Mouse (Mus musculus): ENCODE data around the gene Rnf13. TPM values are rescaled to one million over a fixed set of nuclear protein-coding genes. Genes with fewer than 3 reads are reported as not detected.

Gene Rnf13
- total and polyA plus RNA-seq, 3 experiments: 0.21 to 23.7 (median 19.6) TPM

DNA sequence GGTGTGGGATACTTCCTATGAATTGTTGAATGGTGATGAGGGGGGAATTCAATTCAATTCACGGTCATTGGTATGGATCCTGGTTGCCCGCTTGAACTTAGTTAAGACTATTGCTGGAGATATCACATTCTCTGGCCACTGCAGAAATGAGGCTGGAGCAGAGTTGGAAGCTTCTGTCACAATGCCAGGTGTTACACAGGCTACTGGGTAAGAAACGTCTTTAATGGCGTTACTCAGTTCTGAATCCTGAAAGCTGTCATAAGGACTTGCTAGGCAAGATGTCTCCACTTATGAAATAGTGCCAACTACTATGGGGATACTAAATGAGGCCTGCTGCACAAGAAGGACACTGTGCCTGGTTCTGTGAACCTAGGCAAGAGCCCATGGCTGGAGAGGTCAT, 101.0 kb downstream of the Rnf13 start:
- Histone ChIP-seq H3K27me3 (ENCODE audit: insufficient read depth, low read length) (no peaks in the 10 kb centered on the region), H3K4me1 (ENCODE audit: insufficient read depth, low read depth, low read length) (no peaks in the 10 kb centered on the region), H3K36me3 (replicated peaks) (peaks cover 3% of the 10 kb centered on the region), H3K4me3 (ENCODE audit: low read depth, low read length) (no peak overlapping the region), H3K9me3 (replicated peaks) (no peaks in the 10 kb centered on the region)
- no peak for TF ChIP-seq GATA1 (IDR thresholded peaks at IDR 0.05; ENCODE audit: borderline replicate concordance, low read length)
- DNase-seq (ENCODE audit: low spot score) (no peak), ATAC-seq (ENCODE audit: extremely low read depth, insufficient number of reproducible peaks, low FRiP score, poor library complexity, severe bottlenecking) (no peak)

DNA sequence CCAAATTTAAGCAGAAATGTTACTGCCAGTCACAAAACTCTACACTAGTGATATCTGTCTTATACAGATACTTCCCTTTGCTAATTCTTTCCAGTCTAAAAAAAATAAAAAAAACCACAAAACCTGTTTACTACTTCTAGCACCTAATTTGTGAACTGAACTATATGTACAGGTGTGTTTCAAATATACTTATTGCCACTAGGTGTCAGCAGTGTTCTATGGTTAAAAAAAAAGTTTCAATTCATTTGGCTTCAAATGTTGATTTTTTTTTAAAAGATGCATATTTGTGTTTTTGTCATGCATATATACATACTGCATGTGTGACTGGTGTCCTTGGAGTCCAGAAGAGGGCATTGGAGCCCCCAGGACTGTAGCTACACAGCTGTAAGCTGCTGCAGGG, 107.9 kb downstream of the Rnf13 start:
- ATAC-seq (ENCODE audit: extremely low read depth, insufficient number of reproducible peaks, low FRiP score, poor library complexity, severe bottlenecking): no peak
- no peak for DNase-seq (ENCODE audit: low spot score)
- H3K9me3 ChIP-seq (replicated peaks): peaks cover 15% of the 10 kb centered on the region

DNA sequence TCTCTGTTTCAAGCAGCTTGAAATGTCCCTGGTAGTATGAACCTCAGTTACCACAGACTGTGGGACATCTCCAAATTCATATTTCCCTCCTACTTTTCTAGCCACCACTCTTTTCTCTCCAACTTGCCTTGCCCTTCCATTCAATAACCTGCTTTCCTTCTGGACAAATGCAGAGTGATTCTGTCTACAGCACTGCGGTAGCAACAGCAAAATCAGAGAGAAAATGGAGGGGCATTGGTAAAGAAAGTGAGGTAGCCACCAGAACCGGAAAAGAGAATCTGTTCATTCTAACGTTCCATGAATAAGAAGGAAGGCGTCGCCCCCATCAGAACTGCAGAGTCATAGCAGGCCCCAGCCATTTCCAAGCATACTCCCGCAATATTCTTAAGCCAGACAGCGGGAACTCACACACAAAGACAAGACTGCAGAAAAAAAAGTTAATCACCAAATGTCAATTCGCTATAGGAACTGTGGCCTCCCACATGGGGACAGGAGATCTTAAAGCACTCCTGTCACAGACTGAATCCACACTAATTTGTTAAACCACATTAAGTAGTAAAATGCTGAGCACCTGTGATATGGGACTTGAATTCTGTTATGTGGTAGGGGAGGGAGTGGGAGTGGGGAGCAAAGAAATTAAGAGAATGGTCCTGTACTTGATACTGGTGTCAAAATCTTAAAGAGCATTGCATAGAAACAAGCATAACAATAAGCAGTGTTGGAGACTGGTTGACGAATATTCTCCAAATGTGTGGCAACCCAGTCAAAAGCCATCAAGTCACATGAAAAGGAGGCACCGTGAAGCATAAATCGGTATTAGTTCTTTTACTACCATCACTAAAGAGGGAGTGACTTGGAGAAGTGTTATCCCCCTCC, 110.2 kb downstream of the Rnf13 start:
- Histone ChIP-seq H3K4me3 (ENCODE audit: low read depth, low read length) (no peak overlapping the region), H3K36me3 (replicated peaks) (no peaks in the 10 kb centered on the region), H3K27me3 (ENCODE audit: insufficient read depth, low read length) (no peaks in the 10 kb centered on the region), H3K4me1 (ENCODE audit: insufficient read depth, low read depth, low read length) (no peaks in the 10 kb centered on the region), H3K9me3 (replicated peaks) (peaks cover 15% of the 10 kb centered on the region)
- TF ChIP-seq CTCF (IDR thresholded peaks at IDR 0.05; ENCODE audit: low read depth, low read length): no peak
- TF ChIP-seq GATA1 (IDR thresholded peaks at IDR 0.05; ENCODE audit: borderline replicate concordance, low read length): no peak
- no peak for TF ChIP-seq TAL1 (conservative IDR thresholded peaks at IDR 0.05; ENCODE audit: low read depth, low read length)
- TF ChIP-seq POLR2AphosphoS5 (IDR thresholded peaks at IDR 0.05; ENCODE audit: insufficient replicate concordance, low read depth, low read length): no peak
- TF ChIP-seq GATA2 (IDR thresholded peaks at IDR 0.05; ENCODE audit: borderline replicate concordance, low read depth, low read length): no peak
- DNase-seq (ENCODE audit: low spot score) (no peak), ATAC-seq (ENCODE audit: extremely low read depth, insufficient number of reproducible peaks, low FRiP score, poor library complexity, severe bottlenecking) (no peak)

More for the DNA sequence above, 107.9 kb downstream of the Rnf13 start:
- H3K27me3 ChIP-seq (ENCODE audit: insufficient read depth, low read length): no peaks in the 10 kb centered on the region
- no peaks in the 10 kb centered on the region for H3K36me3 ChIP-seq (replicated peaks)
- TF ChIP-seq GATA1 (IDR thresholded peaks at IDR 0.05; ENCODE audit: borderline replicate concordance, low read length) (no peak), GATA2 (IDR thresholded peaks at IDR 0.05; ENCODE audit: borderline replicate concordance, low read depth, low read length) (no peak), TAL1 (conservative IDR thresholded peaks at IDR 0.05; ENCODE audit: low read depth, low read length) (no peak)
- H3K4me3 ChIP-seq (ENCODE audit: low read depth, low read length): no peak overlapping the region
- H3K4me1 ChIP-seq (ENCODE audit: insufficient read depth, low read depth, low read length): no peaks in the 10 kb centered on the region

DNA sequence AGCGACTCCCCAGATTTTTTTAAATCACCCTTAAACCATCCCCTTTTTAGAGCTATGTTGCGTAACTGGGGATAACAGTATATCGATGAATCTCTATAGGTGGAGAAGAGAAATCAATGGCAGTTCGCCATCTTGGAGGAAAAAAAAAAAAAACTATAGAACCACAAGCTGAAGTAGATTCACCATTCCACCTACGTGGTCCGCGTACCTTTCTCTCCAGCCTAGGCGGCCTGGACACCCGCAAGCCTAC, 110.7 kb downstream of the Rnf13 start:
- Histone ChIP-seq H3K4me3 (ENCODE audit: low read depth, low read length) (no peak overlapping the region), H3K36me3 (replicated peaks) (no peaks in the 10 kb centered on the region), H3K27me3 (ENCODE audit: insufficient read depth, low read length) (no peaks in the 10 kb centered on the region), H3K9me3 (replicated peaks) (peaks cover 15% of the 10 kb centered on the region), H3K4me1 (ENCODE audit: insufficient read depth, low read depth, low read length) (no peaks in the 10 kb centered on the region)
- ATAC-seq (ENCODE audit: extremely low read depth, insufficient number of reproducible peaks, low FRiP score, poor library complexity, severe bottlenecking) (no peak), DNase-seq (ENCODE audit: low spot score) (no peak)
- no peak for TF ChIP-seq GATA2 (IDR thresholded peaks at IDR 0.05; ENCODE audit: borderline replicate concordance, low read depth, low read length)
- TF ChIP-seq CTCF (IDR thresholded peaks at IDR 0.05; ENCODE audit: low read depth, low read length): no peak
- TF ChIP-seq TAL1 (conservative IDR thresholded peaks at IDR 0.05; ENCODE audit: low read depth, low read length): no peak

DNA sequence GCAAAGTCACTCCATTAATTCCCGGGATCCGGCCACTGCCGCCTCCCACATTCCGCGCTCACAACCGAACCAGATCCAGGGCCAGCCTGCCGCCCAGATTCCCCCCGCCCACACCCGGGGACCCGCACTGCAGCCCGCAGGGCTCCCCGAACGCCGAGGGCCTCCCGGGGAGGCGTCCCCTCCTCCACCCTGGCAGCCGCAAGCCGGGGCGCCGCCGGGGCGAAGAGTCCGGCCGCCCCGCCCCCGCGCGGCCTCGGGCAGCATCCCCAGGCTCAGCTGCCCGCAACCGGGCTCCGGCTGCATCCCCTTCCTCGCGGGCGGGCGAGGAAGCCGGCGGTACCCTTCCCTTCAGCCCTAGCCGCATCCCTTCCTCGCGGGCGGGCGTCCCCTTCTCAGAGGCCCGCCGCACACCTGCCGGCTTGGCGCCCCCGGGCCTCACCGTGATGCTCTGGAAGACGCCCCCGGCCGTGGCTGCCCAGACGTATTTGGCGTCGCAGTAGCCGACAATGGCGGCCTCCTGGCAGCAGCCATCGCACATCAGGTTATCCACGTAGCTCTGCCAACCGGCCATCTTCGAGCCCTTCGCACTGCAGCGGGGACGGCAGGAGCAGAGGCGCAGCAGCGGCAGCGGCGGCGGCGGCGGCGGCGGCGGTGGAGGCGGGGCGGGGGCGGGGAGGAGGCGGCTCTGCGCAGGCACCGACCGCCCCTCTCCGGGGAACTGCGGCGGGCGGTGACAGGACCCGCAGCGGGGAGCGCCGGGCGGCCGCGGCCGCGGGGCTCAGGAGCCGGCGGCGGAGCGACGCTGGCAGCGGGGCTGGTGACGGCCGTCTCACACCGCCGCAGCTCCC, 111.3 kb downstream of the Rnf13 start:
- no peaks in the 10 kb centered on the region for H3K27me3 ChIP-seq (ENCODE audit: insufficient read depth, low read length)
- no peaks in the 10 kb centered on the region for H3K4me1 ChIP-seq (ENCODE audit: insufficient read depth, low read depth, low read length)
- ATAC-seq (ENCODE audit: extremely low read depth, insufficient number of reproducible peaks, low FRiP score, poor library complexity, severe bottlenecking) (no peak), DNase-seq (ENCODE audit: low spot score) (no peak)
- no peak overlapping the region for H3K4me3 ChIP-seq (ENCODE audit: low read depth, low read length)
- peaks cover 15% of the 10 kb centered on the region for H3K9me3 ChIP-seq (replicated peaks)
- H3K36me3 ChIP-seq (replicated peaks): no peaks in the 10 kb centered on the region
- TF ChIP-seq POLR2AphosphoS5 (IDR thresholded peaks at IDR 0.05; ENCODE audit: insufficient replicate concordance, low read depth, low read length) (no peak), GATA2 (IDR thresholded peaks at IDR 0.05; ENCODE audit: borderline replicate concordance, low read depth, low read length) (no peak), GATA1 (IDR thresholded peaks at IDR 0.05; ENCODE audit: borderline replicate concordance, low read length) (no peak), TAL1 (conservative IDR thresholded peaks at IDR 0.05; ENCODE audit: low read depth, low read length) (no peak)

DNA sequence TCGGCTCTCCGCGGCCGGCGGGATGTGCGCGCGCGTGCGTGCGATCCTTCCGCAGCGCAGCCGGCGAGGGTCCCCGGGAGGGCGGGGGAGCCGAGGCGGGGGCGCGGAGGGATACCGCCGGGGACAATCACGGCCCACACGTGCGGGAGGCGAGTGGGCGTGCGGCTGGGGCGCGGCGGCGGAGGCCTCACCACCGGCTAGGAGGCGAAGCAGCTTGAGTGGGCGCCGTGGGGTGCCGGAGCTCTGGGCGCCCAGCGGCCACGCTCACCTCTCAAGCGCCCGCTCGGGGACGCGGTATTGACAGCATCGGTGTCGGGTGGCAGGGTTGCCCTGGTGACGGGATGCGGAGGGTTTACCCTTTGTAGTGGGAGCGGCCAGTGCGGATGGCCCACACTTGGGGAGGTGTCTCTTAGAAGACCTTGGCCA, 111.9 kb downstream of the Rnf13 start, which contains the start of gene Pfn2:
TSS of gene Pfn2 (minus strand) at position 320 of the 426 bp plus-strand sequence.
- ATAC-seq (ENCODE audit: extremely low read depth, insufficient number of reproducible peaks, low FRiP score, poor library complexity, severe bottlenecking) (no peak), DNase-seq (ENCODE audit: low spot score) (no peak)
- no peak within 1 kb of the TSS for H3K4me3 ChIP-seq (ENCODE audit: low read depth, low read length)
- peaks cover 15% of the 10 kb centered on the region for H3K9me3 ChIP-seq (replicated peaks)
- no peaks in the 10 kb centered on the region for H3K4me1 ChIP-seq (ENCODE audit: insufficient read depth, low read depth, low read length)
- H3K36me3 ChIP-seq (replicated peaks): no peaks in the 10 kb centered on the region
- H3K27me3 ChIP-seq (ENCODE audit: insufficient read depth, low read length): no peaks in the 10 kb centered on the region
- TF ChIP-seq CTCF (IDR thresholded peaks at IDR 0.05; ENCODE audit: low read depth, low read length) (no peak), GATA1 (IDR thresholded peaks at IDR 0.05; ENCODE audit: borderline replicate concordance, low read length) (no peak), TAL1 (conservative IDR thresholded peaks at IDR 0.05; ENCODE audit: low read depth, low read length) (no peak), GATA2 (IDR thresholded peaks at IDR 0.05; ENCODE audit: borderline replicate concordance, low read depth, low read length) (no peak), POLR2AphosphoS5 (IDR thresholded peaks at IDR 0.05; ENCODE audit: insufficient replicate concordance, low read depth, low read length) (no peak)
